Mouse (Mus musculus) embryonic facial prominence, embryonic 10.5 days (tissue): Measurements from ENCODE around the gene Sctr. TPM values are rescaled to one million over a fixed set of nuclear protein-coding genes. Genes with fewer than 3 reads are reported as not detected.

Experiments
- DNase-seq: peaks from one replicate; pipeline ENCODE4 v3.0.0-alpha.2; 2017; ENCODE audit warnings: low spot score
- H3K27ac ChIP-seq: fragments of 300-500 bp; sonication (generic); replicated peaks from 2 replicates; pipeline ENCODE4 v1.5.1; 2016; ENCODE audit warnings: mild to moderate bottlenecking
- H3K27me3 ChIP-seq: fragments of 300-500 bp; sonication (generic); replicated peaks from 2 replicates; pipeline ENCODE4 v1.6.1; 2016; ENCODE audit warnings: low read depth, mild to moderate bottlenecking; ENCODE audit not compliant: poor library complexity, severe bottlenecking
- H3K36me3 ChIP-seq: fragments of 300-500 bp; sonication (generic); replicated peaks from 2 replicates; pipeline ENCODE4 v1.6.1; 2016; ENCODE audit warnings: mild to moderate bottlenecking, moderate library complexity
- H3K4me1 ChIP-seq: fragments of 300-500 bp; sonication (generic); 2 replicates; pipeline ENCODE4 v1.6.1; 2016
- H3K4me3 ChIP-seq: fragments of 300-500 bp; sonication (generic); 2 replicates; pipeline ENCODE4 v1.5.1; 2016; ENCODE audit warnings: mild to moderate bottlenecking, moderate library complexity
- H3K9me3 ChIP-seq: fragments of 300-500 bp; sonication (generic); 2 replicates; pipeline ENCODE4 v1.6.1; 2016; ENCODE audit warnings: mild to moderate bottlenecking
- whole genome bisulfite sequencing: fragments of 180-500 bp; shearing (Covaris S2); methylation state at CpG from one replicate; pipeline ENCODE4 v1.1.7; 2016; 5-methylcytosine and 5-hydroxymethylcytosine counted together
- polyA plus RNA-seq: library from polyadenylated mRNA; unstranded; fragments of >200 nt; fragmentation: Nextera tagmentation; extraction: Ambion mirVana; gene quantifications from 2 replicates; pipeline ENCODE4 v1.2.1, GENCODE M21; 2016

Sctr gene
- polyA plus RNA-seq, 1 experiment from 2014 or later, result 0.16 TPM

DNA sequence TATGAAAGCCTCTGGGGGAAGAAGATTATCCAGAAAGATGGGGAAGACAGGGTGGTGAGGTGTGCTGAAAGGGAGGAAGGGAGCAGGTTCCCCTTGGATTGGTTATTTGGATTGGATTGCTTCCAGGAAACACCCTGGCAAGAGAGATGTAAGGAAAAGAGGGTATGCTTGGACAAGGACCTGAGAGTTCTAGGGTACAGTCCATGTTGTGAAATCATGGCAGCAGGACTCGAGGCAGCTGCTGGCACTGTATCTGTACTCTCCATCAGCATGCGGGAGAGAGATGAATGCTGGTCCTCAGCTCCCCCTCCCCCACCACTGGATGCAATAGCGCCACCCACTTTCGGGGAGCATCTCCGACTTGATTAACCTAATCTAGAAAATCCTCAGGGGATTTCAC lies 54.0 kb downstream of the Sctr start:
- 0 out of 2 replicates have a peak, but pooled peaks cover 3% of the 10 kb centered on the region for H3K27me3 ChIP-seq
- H3K27ac ChIP-seq, result no peak overlapping the region
- WGBS, result 81% methylated on average over 5 of the region's 5 CpGs
- no peak overlapping the region for H3K4me3 ChIP-seq
- no peak for DNase-seq
- no peaks in the 10 kb centered on the region for H3K36me3 ChIP-seq
- peaks cover 24% of the 10 kb centered on the region for H3K4me1 ChIP-seq
- H3K9me3 ChIP-seq, result no peaks in the 10 kb centered on the region

DNA sequence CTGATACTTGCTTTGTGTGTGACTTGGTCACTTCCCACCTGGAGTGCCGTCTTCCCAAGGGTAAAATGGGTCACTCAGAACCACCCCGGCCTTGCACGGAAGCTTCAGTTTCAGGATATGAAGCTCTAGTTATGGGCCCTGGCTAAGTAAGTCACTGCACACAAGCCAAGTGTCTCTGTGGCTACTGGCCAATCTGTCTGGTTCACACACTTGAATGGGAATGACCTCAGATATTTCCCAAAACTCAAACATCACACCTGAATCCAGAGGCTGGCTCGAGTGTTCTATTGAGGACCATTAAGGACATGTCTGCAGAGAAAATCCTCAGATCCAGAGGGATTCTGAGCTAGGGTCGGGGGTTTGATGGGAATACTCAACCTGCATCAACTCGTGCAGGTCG lies 55.5 kb downstream of the Sctr start:
- 0 out of 2 replicates have a peak, but pooled peaks cover 3% of the 10 kb centered on the region for H3K27me3 ChIP-seq
- no peak overlapping the region for H3K27ac ChIP-seq
- peaks cover 14% of the 10 kb centered on the region for H3K4me1 ChIP-seq
- H3K9me3 ChIP-seq, result no peaks in the 10 kb centered on the region
- no peak overlapping the region for H3K4me3 ChIP-seq
- 92% methylated on average over 7 of the region's 7 CpGs for WGBS
- no peak for DNase-seq
- no peaks in the 10 kb centered on the region for H3K36me3 ChIP-seq

DNA sequence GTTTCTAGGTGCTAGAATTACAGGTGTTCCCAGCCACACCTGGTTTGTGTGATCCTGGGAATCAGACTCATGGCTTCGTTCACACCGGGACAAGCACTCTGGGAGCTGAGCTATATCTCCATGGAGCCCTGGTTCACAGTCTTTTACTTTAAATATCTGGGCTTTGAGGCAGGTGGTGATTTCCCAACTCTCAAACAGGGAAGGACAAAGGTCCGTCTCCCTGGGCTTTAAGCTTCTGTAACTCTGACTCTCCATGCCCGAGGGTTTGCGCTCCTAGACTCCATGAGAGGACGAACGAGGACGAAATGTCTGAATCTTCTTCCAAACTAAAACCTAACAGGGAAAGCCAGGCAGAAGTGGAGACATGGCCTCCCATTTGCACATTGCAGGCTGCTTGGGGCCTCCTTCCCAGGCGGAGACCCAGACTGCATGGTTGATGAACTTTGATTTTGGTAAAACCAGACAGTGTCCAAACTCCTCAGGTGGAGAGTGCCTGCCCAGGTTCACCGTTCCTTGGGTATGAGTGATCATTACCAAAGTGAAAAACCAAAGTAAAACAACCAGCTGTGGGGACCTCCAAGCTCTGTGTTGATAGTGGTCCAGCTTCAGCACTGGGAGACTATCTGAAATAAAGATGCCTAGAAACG lies 57.5 kb downstream of the Sctr start:
- no peaks in the 10 kb centered on the region for H3K9me3 ChIP-seq
- peaks cover 6% of the 10 kb centered on the region; the same call in 1 of the 2 replicates for H3K4me1 ChIP-seq
- no peak overlapping the region for H3K4me3 ChIP-seq
- H3K36me3 ChIP-seq, result no peaks in the 10 kb centered on the region
- WGBS, result 91% methylated on average over 11 of the region's 11 CpGs
- DNase-seq, result no peak
- no peak overlapping the region for H3K27ac ChIP-seq
- H3K27me3 ChIP-seq, result 0 out of 2 replicates have a peak, but pooled peaks cover 3% of the 10 kb centered on the region

DNA sequence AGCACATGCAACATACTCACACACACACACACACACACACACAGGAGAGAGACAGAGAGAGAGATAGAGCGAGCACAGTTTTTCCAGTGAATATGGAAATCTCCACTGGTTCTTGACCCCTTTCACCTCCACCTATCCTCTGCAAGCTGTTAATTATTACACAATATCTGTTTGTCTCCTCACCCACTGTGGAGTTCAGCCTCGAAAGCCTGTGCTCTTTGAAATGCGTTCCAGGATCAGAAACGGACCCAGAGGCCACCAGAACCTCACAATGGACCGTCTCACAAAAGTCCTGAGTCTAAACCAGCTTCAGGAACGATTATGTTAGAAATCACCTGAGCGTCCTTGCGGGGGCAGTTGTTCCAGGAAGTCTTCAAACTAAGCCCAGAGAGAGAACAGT lies 59.5 kb downstream of the Sctr start:
- WGBS, result 84% methylated on average over 8 of the region's 8 CpGs
- no peaks in the 10 kb centered on the region for H3K36me3 ChIP-seq
- no peaks in the 10 kb centered on the region for H3K9me3 ChIP-seq
- H3K27ac ChIP-seq, result no peak overlapping the region
- DNase-seq, result no peak
- no peak overlapping the region for H3K4me3 ChIP-seq
- H3K27me3 ChIP-seq, result peaks cover 4% of the 10 kb centered on the region
- H3K4me1 ChIP-seq, result peaks cover 19% of the 10 kb centered on the region; the same call in 1 of the 2 replicates

DNA sequence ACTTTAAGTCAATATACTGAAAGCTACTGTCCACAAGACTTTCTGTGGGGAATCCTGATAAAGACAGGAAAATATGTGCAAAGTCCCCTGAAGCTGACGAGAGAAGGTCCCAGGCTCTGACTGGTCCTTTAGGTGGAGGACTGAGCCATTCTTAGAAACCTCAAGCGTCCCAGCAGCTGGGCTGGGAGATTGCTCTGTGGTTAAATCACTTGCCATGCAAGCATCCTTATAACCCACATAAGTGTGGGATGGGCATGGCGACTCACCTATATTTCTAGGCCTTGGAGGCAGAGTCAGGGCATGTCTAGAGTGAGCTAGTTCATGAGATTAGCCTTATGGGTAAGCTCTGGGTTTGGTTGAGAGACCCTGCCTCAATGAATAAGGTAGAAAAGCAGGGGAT lies 59.9 kb downstream of the Sctr start:
- H3K36me3 ChIP-seq, result no peaks in the 10 kb centered on the region
- whole genome bisulfite sequencing, result 85% methylated on average over 3 of the region's 3 CpGs
- H3K4me1 ChIP-seq, result peaks cover 19% of the 10 kb centered on the region; the same call in 1 of the 2 replicates
- peaks cover 9% of the 10 kb centered on the region for H3K27me3 ChIP-seq
- no peak for DNase-seq
- no peak overlapping the region for H3K4me3 ChIP-seq
- H3K27ac ChIP-seq, result no peak overlapping the region
- H3K9me3 ChIP-seq, result no peaks in the 10 kb centered on the region

DNA sequence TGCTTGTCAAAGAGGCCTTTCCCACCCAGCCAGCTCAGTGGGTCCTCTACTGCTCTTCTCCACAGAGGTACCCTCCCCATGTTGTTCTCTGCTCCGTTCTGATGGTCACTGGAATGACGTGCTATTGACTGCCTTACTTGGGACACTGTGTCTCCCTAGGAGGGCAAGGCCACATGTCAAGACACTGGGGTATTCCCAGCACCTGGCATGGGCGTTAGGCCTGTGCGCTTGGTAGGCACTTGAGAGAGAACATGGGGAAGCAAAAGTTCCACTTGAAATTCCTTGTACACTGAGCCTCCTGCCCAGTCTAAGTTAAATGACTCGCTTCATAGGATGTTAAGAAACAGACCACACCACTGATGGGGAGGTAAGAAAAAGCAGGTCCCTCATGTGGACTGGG lies 62.4 kb downstream of the Sctr start:
- WGBS, result 78% methylated on average over 5 of the region's 5 CpGs
- DNase-seq, result no peak
- Histone ChIP-seq H3K4me1 (peaks cover 35% of the 10 kb centered on the region), H3K4me3 (no peak overlapping the region), H3K9me3 (no peaks in the 10 kb centered on the region), H3K27ac (no peak overlapping the region), H3K27me3 (peaks cover 25% of the 10 kb centered on the region), H3K36me3 (no peaks in the 10 kb centered on the region)

DNA sequence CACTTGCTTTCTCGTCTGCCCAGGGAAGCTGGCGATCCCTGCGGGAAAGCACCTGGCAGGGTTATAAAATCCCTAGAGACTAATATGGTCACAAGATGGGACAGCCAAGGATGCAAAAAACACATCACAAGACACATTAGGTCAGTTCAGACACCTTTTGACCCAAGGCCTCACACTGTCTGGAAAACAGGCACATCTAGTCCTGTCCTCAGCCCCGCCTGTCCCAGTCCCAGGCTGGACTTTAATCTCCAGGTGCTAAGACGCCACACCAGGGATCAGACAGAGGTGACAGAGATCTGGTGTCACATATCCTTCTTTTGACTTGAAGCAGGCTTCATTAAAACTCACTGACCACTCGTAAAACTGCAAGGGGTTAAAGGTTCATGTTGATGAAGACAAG lies 63.5 kb downstream of the Sctr start:
- Histone ChIP-seq H3K27me3 (peaks cover 31% of the 10 kb centered on the region), H3K4me1 (peaks cover 45% of the 10 kb centered on the region), H3K4me3 (no peak overlapping the region), H3K36me3 (no peaks in the 10 kb centered on the region), H3K27ac (no peak overlapping the region), H3K9me3 (no peaks in the 10 kb centered on the region)
- 56% methylated on average over 6 of the region's 6 CpGs for WGBS
- no peak for DNase-seq

DNA sequence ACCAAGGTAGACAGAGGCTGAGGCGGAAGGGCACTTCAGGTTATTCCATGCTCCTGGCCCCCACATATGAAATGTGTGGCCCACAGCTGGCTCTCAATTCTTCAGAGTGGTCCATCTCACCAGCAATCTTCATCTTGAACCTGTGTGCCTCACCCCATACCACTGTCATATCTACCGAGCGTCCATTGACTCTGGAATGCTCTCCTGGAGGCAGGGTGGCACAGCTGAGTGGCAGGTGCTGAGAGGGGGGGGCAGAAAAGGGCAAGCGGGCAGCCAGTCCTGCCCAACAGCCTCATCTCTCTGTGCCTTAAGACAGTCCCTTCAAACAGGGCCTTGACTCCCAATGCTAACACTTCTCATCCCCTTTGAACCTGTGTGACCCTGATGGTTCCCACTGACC lies 64.4 kb downstream of the Sctr start:
- Histone ChIP-seq H3K27ac (no peak overlapping the region), H3K4me3 (no peak overlapping the region), H3K4me1 (peaks cover 46% of the 10 kb centered on the region), H3K9me3 (no peaks in the 10 kb centered on the region), H3K36me3 (no peaks in the 10 kb centered on the region), H3K27me3 (peaks cover 37% of the 10 kb centered on the region)
- DNase-seq, result no peak
- WGBS, result 89% methylated on average over 4 of the region's 4 CpGs

DNA sequence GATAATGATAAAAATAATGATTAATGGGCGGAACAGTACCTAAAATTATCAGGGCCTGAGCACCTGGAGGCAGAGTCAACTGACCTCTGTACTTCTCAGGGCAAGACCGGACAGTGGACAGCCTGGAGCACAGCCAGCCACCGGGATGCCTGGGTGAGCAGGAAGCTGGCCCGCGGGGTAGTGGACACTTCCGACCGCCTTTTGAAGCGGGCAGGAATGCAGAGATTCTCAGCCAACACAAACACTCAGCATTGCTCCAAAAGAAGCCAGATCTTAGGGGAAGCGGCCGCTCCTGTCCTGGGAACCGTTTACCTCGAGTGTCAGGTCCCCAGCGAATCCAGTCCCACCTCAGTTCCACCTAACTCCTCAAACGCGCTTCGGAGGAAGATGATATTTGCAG lies 66.2 kb downstream of the Sctr start:
- H3K4me1 ChIP-seq, result peaks cover 52% of the 10 kb centered on the region
- peaks cover 37% of the 10 kb centered on the region for H3K27me3 ChIP-seq
- 11% methylated on average over 16 of the region's 16 CpGs for WGBS
- peak; percentile 47 for DNase-seq
- H3K9me3 ChIP-seq, result no peaks in the 10 kb centered on the region
- H3K27ac ChIP-seq, result no peak overlapping the region
- H3K4me3 ChIP-seq, result peak overlapping the region; percentile 62
- no peaks in the 10 kb centered on the region for H3K36me3 ChIP-seq

DNA sequence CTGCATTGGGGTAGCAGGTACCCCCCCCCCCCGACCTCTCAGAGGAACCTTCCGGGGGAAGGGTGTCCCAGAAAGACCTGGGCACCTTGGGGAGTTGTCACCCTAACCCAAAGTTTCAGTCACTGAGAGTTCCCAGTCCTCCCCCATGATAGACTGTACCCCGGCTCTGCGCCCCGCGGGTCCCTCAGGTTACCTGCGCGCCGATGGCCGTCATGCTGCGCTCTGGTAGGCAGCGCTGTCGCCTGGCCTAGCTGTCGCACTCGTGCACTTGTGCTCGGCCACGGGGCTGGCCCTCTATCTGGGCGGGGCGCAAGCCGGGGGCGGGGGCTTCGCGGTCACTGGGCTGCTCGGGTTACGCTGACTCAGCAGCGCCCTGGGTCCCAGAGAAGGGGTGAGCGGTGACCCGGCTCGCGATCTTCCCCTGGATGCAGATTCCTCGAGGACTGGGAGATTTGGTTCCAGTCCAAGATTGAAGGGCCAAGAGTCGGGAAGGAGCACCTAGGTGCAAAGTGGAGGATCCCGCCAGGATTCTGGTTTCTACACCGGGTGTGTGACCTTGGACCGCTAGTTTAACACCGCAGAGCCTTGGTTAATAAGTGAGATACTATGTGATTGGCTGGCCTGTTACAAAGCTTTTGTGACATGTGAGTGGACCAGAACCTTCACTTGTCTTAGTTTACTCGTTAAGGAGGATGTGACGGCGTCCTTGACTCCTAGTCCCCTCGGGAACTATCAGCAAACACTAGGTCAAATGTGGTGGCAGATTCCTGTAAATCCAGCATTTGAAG lies 67.0 kb downstream of the Sctr start, which contains the start of gene Tmem37:
Gene Tmem37, minus strand, starts transcription at position 556 of the 788 bp plus-strand sequence.
- 1% methylated on average over 40 of the region's 40 CpGs for WGBS
- Histone ChIP-seq H3K4me3 (peak within 1 kb of the TSS; percentile 62), H3K27me3 (peaks cover 37% of the 10 kb centered on the region), H3K27ac (peak within 1 kb of the TSS; percentile 57), H3K4me1 (peaks cover 56% of the 10 kb centered on the region), H3K9me3 (no peaks in the 10 kb centered on the region), H3K36me3 (no peaks in the 10 kb centered on the region)
- DNase-seq, result peak; percentile 90

DNA sequence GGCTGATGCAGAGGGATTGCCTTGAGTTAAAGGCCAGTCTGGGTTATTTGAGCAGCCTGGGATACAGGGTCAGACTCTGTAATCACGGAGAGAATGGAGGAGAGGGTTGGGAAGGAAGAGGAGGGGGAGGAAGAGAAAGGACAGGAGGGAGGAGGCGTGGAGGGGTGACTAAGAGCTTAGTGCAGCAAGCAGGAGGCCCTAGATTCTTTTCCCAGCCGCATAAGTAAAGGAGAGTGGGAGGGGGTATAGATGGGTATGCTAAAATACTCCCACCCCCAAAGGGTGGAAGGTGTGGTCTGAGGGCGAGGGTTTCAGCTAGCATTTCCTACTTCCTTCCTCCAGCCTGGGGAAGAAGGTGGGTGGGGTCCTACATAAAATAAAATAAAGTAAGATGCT lies 67.6 kb downstream of the Sctr start:
- 17% methylated on average over 4 of the region's 4 CpGs for WGBS
- Histone ChIP-seq H3K4me1 (peaks cover 52% of the 10 kb centered on the region), H3K36me3 (no peaks in the 10 kb centered on the region), H3K27ac (peak overlapping the region; percentile 57), H3K27me3 (peaks cover 37% of the 10 kb centered on the region), H3K4me3 (peak overlapping the region; percentile 62), H3K9me3 (no peaks in the 10 kb centered on the region)
- peak; percentile 20 for DNase-seq

DNA sequence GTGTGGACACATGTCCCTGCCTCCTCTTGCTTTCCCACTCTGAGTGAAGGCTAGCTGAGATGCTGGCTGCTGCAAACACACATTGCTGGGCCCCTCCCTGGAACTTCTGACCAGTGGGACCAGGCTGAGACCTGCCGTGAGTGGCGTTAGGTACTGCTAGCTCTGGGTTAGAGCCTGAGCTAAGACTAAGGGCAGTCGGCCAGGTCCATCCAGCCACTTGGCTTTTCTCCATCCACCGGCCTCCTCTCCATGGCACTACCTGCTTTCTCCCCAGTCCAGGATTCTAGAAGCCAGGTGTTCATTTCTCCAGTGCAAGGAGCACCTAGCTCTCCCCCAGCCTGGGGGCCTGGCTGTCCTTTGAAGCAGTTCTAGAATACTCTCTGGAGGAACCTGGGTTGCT lies 68.2 kb downstream of the Sctr start:
- Histone ChIP-seq H3K36me3 (no peaks in the 10 kb centered on the region), H3K4me1 (peaks cover 48% of the 10 kb centered on the region), H3K27ac (no peak overlapping the region; the same call in 1 of the 2 replicates), H3K4me3 (no peak overlapping the region), H3K27me3 (peaks cover 37% of the 10 kb centered on the region), H3K9me3 (no peaks in the 10 kb centered on the region)
- no peak for DNase-seq
- 73% methylated on average over 4 of the region's 4 CpGs for WGBS

DNA sequence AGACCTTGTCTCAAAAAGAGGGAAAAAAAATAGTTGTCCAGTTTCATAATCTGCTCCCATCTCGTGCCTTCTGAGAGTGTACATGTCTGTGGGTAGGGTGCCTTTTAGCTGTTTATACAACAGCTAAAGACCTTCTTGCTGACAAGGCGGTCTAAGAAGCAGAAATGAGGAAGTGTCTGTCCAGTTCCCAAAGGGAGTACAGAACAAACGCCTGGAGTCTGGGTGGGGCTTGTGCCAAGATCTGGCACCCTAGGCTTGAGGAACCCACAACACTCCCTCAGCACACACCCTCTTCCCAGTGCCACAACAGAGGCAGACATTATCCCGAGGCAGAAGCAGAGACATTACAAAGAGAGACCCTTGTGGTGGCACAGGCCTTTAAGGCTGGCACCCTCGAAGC lies 68.8 kb downstream of the Sctr start:
- Histone ChIP-seq H3K4me1 (peaks cover 42% of the 10 kb centered on the region), H3K27me3 (peaks cover 37% of the 10 kb centered on the region), H3K4me3 (no peak overlapping the region), H3K36me3 (no peaks in the 10 kb centered on the region), H3K27ac (no peak overlapping the region), H3K9me3 (no peaks in the 10 kb centered on the region)
- 85% methylated on average over 5 of the region's 5 CpGs for WGBS
- DNase-seq, result no peak
